Mouse (Mus musculus) hindlimb bud, embryonic 11.5 days (tissue): ENCODE data around the gene Axl.
"Not testable (repeated sequence)": the region's sequence is repeated elsewhere in the genome, so short reads cannot be mapped to it uniquely, and the experiment has no call there.

Source experiments
- DNase-seq: peaks from one replicate; pipeline ENCODE4 v3.0.0-alpha.2; 2012; ENCODE audit warnings: low read depth, low spot score; ENCODE audit errors: extremely low spot score

Axl gene

GRCm38 (mm10) chr7:25754738-25755467, 33.6 kb downstream of the Axl start, which contains the start of gene Hnrnpul1:
Gene Hnrnpul1, minus strand, starts transcription at chr7:25754757.
- peak; percentile 98 for DNase-seq

- no peak for DNase-seq
These were observed 34.1 kb downstream of the Axl start for GRCm38 (mm10) chr7:25754439-25754737.

- no peak for DNase-seq
These were observed 34.7 kb downstream of the Axl start for GRCm38 (mm10) chr7:25753643-25754438.

GRCm38 (mm10) chr7:25753076-25753475, 35.4 kb downstream of the Axl start:
- no peak for DNase-seq

GRCm38 (mm10) chr7:25746844-25747243, 41.7 kb downstream of the Axl start:
- DNase-seq = no peak

- no peak for DNase-seq
These were observed 50.2 kb downstream of the Axl start for GRCm38 (mm10) chr7:25738277-25738676.

GRCm38 (mm10) chr7:25736920-25737319, 51.6 kb downstream of the Axl start:
- no peak for DNase-seq

GRCm38 (mm10) chr7:25734991-25735390, 53.5 kb downstream of the Axl start:
- DNase-seq = no peak

- DNase-seq = no peak
These were observed 57.0 kb downstream of the Axl start for GRCm38 (mm10) chr7:25731294-25732055.

- no peak for DNase-seq
These were observed 58.6 kb downstream of the Axl start for GRCm38 (mm10) chr7:25729862-25730261.

- no peak for DNase-seq
These were observed 59.1 kb downstream of the Axl start for GRCm38 (mm10) chr7:25729396-25729795.

- no peak for DNase-seq
These were observed 60.7 kb downstream of the Axl start for GRCm38 (mm10) chr7:25727800-25728199.

GRCm38 (mm10) chr7:25725886-25726285, 62.6 kb downstream of the Axl start:
- no peak for DNase-seq

GRCm38 (mm10) chr7:25721776-25722175, 66.7 kb downstream of the Axl start:
- not testable (repeated sequence) for DNase-seq

GRCm38 (mm10) chr7:25720760-25721159, 67.7 kb downstream of the Axl start:
- DNase-seq = no peak

- peak; percentile 77 for DNase-seq
These were observed 68.5 kb downstream of the Axl start for GRCm38 (mm10) chr7:25719761-25720610.

- peak; percentile 84 for DNase-seq
These were observed 69.6 kb downstream of the Axl start, which contains the start of gene Ccdc97 for GRCm38 (mm10) chr7:25718788-25719417. Gene Ccdc97, minus strand, starts transcription at chr7:25719088.

GRCm38 (mm10) chr7:25717478-25717877, 71.0 kb downstream of the Axl start:
- no peak for DNase-seq

GRCm38 (mm10) chr7:25715731-25716271, 72.7 kb downstream of the Axl start:
- no peak for DNase-seq

- DNase-seq = no peak
These were observed 73.9 kb downstream of the Axl start for GRCm38 (mm10) chr7:25714581-25714980.
